Mouse (Mus musculus): ENCODE results near the gene Prdm11.

Prdm11 gene

DNA sequence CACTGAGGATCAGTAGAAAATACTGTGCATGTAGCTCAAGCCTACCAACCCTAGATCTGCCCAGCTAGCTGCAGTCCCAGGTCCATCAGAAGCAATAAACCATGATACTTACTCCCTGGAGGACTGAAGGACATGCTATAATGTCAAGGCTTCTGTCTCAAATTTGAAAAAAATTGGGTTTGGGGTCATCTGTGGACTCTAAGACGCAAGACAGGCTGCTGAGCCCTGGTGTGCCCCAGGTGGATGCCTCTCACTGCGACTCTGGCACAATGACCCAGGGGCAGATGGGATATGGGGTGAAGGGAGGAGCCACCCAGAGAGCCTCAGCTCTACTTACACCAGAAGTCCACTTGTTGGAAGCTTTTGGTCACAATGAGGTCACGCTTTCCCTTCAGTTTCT lies 33.0 kb downstream of the Prdm11 start:
- no peak for DNase-seq (ENCODE audit: low spot score in 2 of 2)

DNA sequence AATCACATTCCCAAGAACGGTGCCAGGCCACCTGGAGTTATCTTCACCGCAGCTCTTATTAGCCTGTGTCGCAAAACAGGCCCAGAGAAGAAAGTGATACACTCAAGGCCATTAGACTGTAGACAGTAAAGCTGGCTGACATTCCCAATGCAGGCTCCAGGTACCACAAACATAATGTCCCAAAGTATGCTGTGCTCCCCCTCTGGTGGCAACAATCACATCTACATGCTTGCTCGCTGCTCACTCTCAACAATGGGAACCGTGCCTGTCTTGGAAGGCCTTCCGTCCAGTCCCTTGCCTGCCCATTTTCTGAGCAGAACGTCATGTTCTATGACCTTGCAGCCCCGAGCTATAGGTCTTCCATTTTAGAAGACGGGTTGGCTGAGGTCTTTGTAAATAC lies 34.0 kb downstream of the Prdm11 start:
- no peak for DNase-seq (ENCODE audit: low spot score in 2 of 2)

DNA sequence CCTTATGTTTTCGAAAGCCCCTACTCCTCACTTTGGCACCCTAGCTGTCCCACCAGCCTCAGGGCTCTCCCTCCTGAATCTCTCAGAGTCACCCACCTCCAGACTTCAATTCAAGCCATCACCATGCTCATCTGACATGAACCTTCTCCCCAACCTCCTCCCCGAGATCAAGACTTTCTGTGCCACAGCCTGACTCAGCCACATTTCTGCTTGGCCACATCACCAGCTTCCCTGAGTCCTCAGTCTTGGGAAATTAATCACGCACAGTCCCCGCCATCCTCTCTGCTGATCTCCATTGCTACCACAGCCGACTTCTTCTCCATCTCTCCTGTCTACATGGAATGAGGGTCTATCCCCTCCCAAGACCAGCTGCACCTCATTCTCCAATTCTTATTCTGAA lies 34.5 kb downstream of the Prdm11 start:
- no peak for DNase-seq (ENCODE audit: low spot score in 2 of 2)

DNA sequence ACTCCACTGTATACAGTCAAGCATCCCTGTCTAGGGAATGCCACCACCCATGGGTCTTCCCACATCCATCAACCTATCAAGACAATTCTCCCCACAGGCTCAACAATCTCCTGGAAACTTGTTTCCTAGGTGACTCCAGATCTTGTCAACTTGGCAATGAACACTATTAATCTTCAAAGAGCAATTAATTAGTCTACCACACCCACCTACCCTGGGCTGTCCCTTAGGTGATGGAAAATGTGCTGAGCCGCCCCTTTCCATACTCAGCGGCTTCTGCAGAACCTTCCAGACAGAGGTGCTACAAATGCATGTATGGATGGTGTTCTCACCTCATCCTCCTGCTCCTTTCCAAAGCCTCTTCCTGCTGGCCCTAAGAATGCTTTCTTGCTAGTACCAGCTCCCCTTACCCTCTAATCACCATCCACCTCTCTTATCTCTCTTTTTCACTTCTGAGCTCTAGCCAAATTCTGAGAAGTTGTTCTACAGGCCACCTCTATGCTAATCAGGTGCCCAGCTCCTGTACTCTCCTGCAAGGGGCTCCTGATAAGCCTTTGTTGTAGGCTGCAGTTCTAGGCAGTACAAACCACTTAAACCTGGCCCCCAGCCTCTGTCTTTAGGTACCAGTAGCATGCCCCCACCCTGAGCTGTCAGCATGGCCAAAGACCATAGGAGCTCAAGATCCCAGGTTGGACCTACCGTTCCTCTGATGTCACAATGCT lies 37.8 kb downstream of the Prdm11 start:
- DNase-seq (ENCODE audit: low spot score in 2 of 2): no peak

DNA sequence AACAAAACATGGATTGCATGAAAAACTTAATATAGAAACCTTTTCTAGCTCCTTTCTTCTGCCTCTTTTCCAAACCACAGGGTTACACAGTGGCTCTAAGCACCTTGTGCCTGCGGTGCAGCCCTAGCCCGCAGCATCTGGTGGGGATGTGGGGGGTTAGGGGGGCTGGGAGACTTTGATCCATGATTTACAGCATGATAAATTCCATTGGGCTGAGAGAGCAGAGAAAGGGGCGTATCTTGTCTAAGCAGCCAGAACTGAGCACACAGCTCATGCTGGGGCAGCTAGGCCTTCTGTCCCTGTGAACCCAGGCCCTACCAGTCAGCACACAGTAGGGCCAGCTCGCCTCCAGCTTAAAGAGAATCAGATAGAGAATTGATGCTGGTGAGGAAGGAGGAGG lies 40.9 kb downstream of the Prdm11 start:
- no peak for DNase-seq (ENCODE audit: low spot score in 2 of 2)

- DNase-seq (ENCODE audit: low spot score in 2 of 2): no peak
Observed at GRCm38 (mm10) chr2:92991976-92992375, 54.0 kb downstream of the Prdm11 start.

DNA sequence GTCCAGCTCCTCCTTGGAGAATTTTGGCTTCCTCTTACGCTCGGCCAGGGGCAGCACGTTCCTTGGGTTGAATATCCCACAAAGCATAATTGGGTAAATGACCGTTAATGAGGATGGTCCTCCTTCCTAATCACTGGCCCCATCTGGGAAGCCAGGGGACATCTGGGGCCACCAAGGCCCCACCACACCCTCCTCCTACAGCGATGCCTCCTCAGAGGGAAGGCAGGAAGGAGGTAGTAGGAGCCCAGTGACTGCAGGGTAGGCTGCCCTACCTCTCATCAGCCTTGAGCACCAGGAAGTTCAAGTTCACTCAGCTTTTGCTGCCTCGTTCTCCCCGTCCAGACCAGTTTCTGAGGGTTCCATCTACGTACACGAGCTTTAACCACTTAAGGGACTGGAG lies 56.4 kb downstream of the Prdm11 start:
- DNase-seq (ENCODE audit: low spot score in 2 of 2): no peak

DNA sequence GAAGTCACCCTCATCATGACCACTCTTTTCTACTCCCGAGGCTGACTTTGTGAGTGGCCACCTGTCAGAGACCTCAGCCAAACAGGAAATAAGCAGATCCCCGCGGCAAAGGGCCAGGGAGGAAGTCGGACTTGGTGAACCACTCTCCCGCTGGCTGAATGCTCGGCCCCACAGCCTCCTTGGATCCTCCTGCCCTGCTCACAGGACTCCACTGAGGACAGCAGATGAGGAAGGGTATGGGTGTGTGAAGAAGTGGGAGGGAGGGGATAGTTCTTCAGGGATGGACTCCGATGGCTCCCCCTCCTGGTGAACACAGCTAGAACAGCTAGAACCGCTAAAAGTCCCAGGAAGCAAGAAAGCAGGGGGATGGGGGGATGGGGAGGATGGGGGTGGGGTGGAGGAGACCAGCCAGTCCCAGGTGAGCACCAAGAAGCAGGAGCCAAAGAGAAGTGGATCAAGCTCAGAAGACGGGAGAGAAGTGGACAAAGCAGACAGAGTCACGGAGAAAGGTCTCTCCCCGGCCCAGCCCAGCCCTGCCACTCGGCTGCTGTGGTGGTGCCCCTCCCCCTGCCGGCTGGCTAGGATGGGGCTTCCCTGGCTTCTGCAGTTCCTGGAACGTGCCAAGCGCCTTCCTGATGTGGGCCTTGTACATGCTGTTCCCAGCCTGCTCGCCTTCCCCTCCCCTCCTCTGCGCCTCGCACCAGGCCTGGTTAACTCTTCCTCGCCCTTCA lies 57.9 kb downstream of the Prdm11 start:
- peak; percentile 40 to 47 for DNase-seq (ENCODE audit: low spot score in 2 of 2)

DNA sequence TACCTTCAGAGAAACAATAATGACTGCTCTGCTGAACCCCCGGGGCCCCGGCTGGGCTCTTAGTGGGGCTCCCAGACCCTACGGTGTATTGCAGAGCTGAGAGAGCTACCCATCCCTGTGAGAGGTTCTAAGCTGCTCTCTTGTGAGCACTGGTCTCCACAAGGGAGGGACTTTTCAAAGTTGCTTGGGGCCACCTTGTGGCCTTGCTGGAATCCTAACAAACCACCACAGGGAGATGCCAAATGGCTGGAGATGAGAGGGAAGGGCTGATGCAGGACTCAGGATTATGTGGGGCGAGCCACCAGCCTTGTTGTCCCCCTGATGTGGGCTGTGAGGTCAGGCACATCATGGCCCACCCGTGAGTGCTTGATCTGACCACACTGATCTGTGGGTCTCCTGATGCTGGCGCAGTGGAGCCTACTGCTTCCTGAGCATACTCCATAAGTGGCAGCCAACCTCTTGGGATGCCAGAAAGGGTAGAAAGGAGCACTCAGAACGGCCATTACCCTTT lies 58.8 kb downstream of the Prdm11 start:
- DNase-seq (ENCODE audit: low spot score in 2 of 2): no peak

DNA sequence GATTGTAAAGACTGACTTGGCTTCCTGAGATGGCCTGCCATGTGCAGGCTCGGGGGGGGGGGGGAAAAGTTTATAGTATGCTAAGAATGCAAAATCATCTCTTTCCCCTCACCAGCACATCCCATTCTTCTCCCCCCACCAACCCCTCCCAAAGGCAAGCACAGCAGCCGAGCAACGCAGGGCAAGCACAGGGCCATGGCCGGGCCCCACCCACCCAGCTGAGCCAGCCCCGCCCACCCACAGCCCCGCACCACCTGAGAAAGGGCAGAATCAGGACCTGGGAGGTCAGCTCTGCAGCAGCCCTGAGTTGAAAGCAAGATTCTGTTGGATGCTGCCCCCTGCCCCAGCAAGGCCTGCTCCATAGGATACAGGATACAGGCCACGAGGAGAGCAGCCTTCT lies 60.4 kb downstream of the Prdm11 start:
- DNase-seq (ENCODE audit: low spot score in 2 of 2): no peak

DNA sequence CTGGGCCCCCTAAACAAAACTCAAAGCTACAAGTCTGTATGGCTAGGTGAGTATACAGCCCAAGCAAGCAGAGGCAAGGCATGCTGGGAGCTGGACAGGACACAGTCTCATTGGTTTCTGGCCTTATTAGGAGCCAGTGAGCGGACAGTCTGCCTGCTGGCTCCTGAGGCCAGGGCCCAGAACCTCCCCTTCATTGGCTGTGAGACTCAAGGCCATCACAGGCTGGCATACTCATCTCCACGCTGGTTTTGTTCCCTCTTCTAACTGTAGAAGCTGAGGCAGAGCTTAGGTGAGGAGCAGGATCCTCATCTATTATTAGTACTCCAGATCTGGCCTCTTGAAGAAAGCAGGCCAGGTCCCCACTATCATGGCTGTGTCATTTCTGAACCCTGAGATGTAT lies 60.8 kb downstream of the Prdm11 start:
- no peak for DNase-seq (ENCODE audit: low spot score in 2 of 2)

- no peak for DNase-seq (ENCODE audit: low spot score in 2 of 2)
Observed at GRCm38 (mm10) chr2:92984321-92985108, 61.5 kb downstream of the Prdm11 start.

- no peak for DNase-seq (ENCODE audit: low spot score in 2 of 2)
Observed at GRCm38 (mm10) chr2:92983273-92983620, 62.7 kb downstream of the Prdm11 start.

DNA sequence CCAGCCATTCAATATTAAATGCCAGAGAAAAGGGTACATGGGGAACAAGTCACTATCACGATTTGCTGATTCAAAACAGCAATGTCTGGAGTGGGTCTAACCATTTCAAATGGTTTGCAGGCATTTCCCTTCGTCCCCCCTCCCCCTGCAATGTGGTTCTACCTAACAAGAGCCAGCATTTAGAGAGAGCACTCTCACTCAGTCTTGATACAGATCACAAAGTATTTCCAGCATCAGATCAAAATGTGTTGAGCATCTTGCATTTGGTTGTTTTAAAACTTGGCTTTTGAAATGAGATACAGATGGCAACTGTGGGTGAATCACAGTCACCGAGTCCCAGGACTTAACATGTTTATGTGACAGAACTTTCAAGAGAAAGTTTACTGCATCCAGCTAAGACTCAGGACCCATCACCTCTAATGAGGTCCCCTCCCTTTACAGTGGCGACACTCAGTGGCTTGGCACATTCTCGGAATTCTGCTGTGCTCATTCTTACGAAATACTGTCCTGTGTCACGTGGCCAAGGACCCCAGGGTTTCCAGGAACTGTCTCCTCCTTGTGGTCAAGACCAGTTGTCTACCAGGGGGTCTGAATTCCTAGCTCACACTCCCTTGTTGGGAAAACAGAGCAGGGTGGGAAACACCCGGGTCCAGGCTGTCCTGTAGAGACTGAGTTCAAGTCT lies 63.2 kb downstream of the Prdm11 start:
- no peak for DNase-seq (ENCODE audit: low spot score in 2 of 2)

DNA sequence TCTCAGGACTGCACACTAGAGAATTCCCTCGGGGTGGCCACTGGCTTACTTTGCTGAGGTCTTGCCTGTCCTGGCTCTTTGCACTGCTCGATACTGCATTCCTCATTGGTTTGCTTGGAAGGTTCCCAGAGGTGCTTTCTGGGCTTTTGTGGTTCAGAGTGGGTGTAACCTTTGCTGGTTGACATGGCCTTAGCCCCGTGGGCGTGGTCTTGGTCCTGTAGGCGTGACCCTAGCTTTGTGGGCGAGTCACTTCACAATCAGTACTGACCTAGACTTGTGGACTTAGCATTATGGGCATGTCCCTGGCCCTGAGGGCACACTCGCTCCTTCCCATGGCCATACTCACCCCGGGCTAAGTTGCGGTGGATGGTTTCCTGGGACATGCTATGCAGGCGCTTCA lies 65.8 kb downstream of the Prdm11 start:
- no peak for DNase-seq (ENCODE audit: low spot score in 2 of 2)

GRCm38 (mm10) chr2:92975031-92975790 lies 70.8 kb downstream of the Prdm11 start:
- no peak for DNase-seq (ENCODE audit: low spot score in 2 of 2)

DNA sequence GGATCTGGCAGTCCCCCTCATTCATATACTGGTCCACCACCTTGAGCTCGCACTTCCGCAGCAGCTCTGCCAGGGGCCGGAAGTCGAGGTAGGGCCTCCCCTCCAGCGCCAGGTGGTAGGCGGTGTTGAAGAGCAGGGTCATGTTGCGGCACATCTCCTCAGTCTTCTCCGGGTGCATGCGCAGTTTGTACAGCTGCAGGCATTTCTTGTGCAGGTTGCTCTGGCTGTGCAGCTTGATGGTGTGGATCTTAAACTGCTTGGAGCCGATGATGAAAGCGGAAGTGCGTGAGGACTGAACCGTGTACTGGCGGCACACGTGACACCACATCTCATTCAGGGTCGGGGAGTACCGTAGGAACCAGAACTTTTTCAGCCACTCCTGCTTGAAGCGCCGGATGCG lies 72.3 kb downstream of the Prdm11 start:
- DNase-seq (ENCODE audit: low spot score in 2 of 2): no peak

GRCm38 (mm10) chr2:92972071-92972470 lies 73.9 kb downstream of the Prdm11 start:
- no peak for DNase-seq (ENCODE audit: low spot score in 2 of 2)

- DNase-seq (ENCODE audit: low spot score in 2 of 2): no peak
Observed at GRCm38 (mm10) chr2:92971536-92971935, 74.4 kb downstream of the Prdm11 start.

DNA sequence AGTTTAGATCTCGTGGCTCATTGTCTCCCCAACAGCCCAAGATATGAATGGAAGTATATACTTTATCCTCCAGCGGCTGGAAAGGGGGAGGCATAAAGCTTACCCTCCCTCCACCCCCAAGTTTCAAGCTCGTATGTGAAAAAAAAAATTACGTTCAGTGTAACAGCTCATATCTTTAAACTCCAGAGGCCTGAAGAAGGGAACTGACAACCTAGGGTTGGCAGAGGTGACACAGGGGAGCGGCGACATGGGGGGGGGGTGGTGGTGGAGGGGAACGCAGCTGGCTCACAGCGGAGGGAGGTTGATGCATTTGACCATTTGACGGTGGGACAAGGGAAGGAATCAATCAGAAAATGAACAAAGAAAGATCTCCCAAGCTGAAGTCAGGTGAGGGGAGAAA lies 74.9 kb downstream of the Prdm11 start:
- no peak for DNase-seq (ENCODE audit: low spot score in 2 of 2)

DNA sequence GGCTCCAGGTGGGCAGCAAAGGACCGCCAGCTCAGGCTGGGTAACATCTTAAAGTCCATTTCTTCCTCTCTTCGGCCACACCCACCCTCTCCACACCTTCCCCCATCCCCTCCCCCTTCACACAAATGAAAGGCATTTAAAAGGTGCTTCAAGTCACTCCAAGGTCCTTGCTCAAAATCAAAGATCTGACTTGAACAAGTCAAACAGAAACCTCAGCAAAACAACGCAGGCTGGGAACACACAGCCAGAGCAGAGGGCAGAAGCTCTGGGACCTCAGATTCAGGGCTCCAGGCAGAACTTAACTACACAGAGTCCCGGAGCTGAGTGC lies 78.2 kb downstream of the Prdm11 start:
- no peak for DNase-seq (ENCODE audit: low spot score in 2 of 2)
